Mouse (Mus musculus): ENCODE data around the gene Prss37. TPM values are rescaled to one million over a fixed set of nuclear protein-coding genes. Genes with fewer than 3 reads are reported as not detected.

Gene Prss37
- polyA plus RNA-seq (2015; fragmentation: Nextera tagmentation; extraction: Ambion mirVana): not detected in 2 replicates

DNA sequence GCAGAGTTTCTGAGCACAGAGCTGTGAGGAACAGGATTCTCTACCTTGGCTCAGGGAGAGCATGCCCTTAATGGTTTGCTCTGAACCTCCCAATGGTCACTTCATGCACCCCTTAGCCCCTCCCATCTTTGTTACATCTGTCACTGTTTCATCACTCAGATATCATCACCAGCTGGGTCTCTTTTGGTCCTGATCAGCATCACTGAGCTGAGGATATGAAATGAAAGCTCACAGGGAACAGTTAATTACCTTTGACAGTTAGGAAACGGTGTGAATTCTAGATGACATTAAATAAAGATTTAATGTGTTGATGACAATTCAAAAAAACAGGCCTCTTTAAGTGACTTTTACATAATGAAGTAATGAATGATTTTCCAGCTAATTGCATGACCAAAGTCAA lies at the start of gene Prss37:
Gene Prss37, minus strand, starts transcription at position 101 of the 400 bp plus-strand sequence.
- H3K4me1 ChIP-seq (ENCODE audit: control insufficient read depth, insufficient read depth, low read depth, low read length): no peaks in the 10 kb centered on the region
- H3K9ac ChIP-seq (ENCODE audit: low read depth, low read length): no peak within 1 kb of the TSS
- WGBS: 70% methylated on average over 1 of the region's 1 CpGs
- H3K4me3 ChIP-seq (ENCODE audit: low read length): no peak within 1 kb of the TSS
- H3K36me3 ChIP-seq (ENCODE audit: control insufficient read depth, insufficient read depth, low read length): no peaks in the 10 kb centered on the region
- H3K27me3 ChIP-seq (replicated peaks; ENCODE audit: control insufficient read depth, insufficient read depth, low read length): no peaks in the 10 kb centered on the region
- H3K27ac ChIP-seq (ENCODE audit: low read depth, low read length): no peak within 1 kb of the TSS
- H3K9me3 ChIP-seq (ENCODE audit: control insufficient read depth, low read length): no peaks in the 10 kb centered on the region
- H3K4me2 ChIP-seq (ENCODE audit: low read length): no peak within 1 kb of the TSS
- no peak for ATAC-seq

- no peak within 1 kb of the TSS for H3K4me3 ChIP-seq (ENCODE audit: low read length)
- H3K27ac ChIP-seq (ENCODE audit: low read depth, low read length): no peak within 1 kb of the TSS
- no peak for ATAC-seq
- no peak within 1 kb of the TSS for H3K9ac ChIP-seq (ENCODE audit: low read depth, low read length)
- H3K27me3 ChIP-seq (replicated peaks; ENCODE audit: control insufficient read depth, insufficient read depth, low read length): no peaks in the 10 kb centered on the region
- H3K9me3 ChIP-seq (ENCODE audit: control insufficient read depth, low read length): no peaks in the 10 kb centered on the region
- 73% methylated on average over 2 of the region's 2 CpGs for WGBS
- H3K36me3 ChIP-seq (ENCODE audit: control insufficient read depth, insufficient read depth, low read length): no peaks in the 10 kb centered on the region
- no peak within 1 kb of the TSS for H3K4me2 ChIP-seq (ENCODE audit: low read length)
- no peaks in the 10 kb centered on the region for H3K4me1 ChIP-seq (ENCODE audit: control insufficient read depth, insufficient read depth, low read depth, low read length)
These were observed 35.6 kb upstream of the Prss37 start, which contains the start of gene Olfr461 for GRCm38 (mm10) chr6:40554950-40555349. Olfr461 (minus strand) TSS chr6:40555050.

GRCm38 (mm10) chr6:40544690-40545089 lies 25.4 kb upstream of the Prss37 start:
- Histone ChIP-seq H3K36me3 (ENCODE audit: control insufficient read depth, insufficient read depth, low read length) (no peaks in the 10 kb centered on the region), H3K4me3 (ENCODE audit: low read length) (no peak overlapping the region), H3K9me3 (ENCODE audit: control insufficient read depth, low read length) (no peaks in the 10 kb centered on the region), H3K27ac (ENCODE audit: low read depth, low read length) (no peak overlapping the region), H3K27me3 (replicated peaks; ENCODE audit: control insufficient read depth, insufficient read depth, low read length) (no peaks in the 10 kb centered on the region), H3K9ac (ENCODE audit: low read depth, low read length) (no peak overlapping the region), H3K4me2 (ENCODE audit: low read length) (no peak overlapping the region), H3K4me1 (ENCODE audit: control insufficient read depth, insufficient read depth, low read depth, low read length) (no peaks in the 10 kb centered on the region)
- no peak for ATAC-seq
- WGBS: 81% methylated on average over 10 of the region's 10 CpGs

DNA sequence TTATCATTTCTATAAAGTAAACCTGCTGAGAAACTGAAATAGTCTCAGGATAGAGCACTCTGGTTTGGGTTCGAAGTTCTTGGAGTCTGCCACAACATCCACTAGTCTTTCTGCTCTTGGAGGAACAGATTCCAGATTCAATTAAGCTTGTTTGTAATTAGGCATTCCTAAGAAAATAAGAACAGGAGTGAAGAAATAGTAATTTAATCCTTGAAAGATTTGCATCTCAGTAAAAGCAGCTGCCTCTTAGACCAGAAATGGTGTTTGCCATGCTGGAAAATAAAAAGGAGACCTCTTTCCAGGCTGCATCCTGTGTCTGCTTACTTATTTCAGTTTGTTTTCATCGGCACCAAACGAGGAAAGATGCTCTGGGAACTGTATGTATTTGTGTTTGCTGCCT lies 26.1 kb downstream of the Prss37 start, which contains the start of gene Tas2r108:
Gene Tas2r108, plus strand, starts transcription at position 301 of the 400 bp plus-strand sequence.
- Histone ChIP-seq H3K4me1 (ENCODE audit: control insufficient read depth, insufficient read depth, low read depth, low read length) (no peaks in the 10 kb centered on the region), H3K27me3 (replicated peaks; ENCODE audit: control insufficient read depth, insufficient read depth, low read length) (no peaks in the 10 kb centered on the region)
- WGBS: 92% methylated on average over 3 of the region's 3 CpGs

GRCm38 (mm10) chr6:40490933-40491332 lies 28.4 kb downstream of the Prss37 start, which contains the start of gene Tas2r137:
Tas2r137 (plus strand) TSS chr6:40491233.
- H3K4me3 ChIP-seq (ENCODE audit: low read length): no peak within 1 kb of the TSS
- no peak for ATAC-seq
- no peaks in the 10 kb centered on the region for H3K27me3 ChIP-seq (replicated peaks; ENCODE audit: control insufficient read depth, insufficient read depth, low read length)
- H3K27ac ChIP-seq (ENCODE audit: low read depth, low read length): no peak within 1 kb of the TSS
- H3K9ac ChIP-seq (ENCODE audit: low read depth, low read length): no peak within 1 kb of the TSS
- H3K9me3 ChIP-seq (ENCODE audit: control insufficient read depth, low read length): no peaks in the 10 kb centered on the region
- H3K36me3 ChIP-seq (ENCODE audit: control insufficient read depth, insufficient read depth, low read length): no peaks in the 10 kb centered on the region
- no peak within 1 kb of the TSS for H3K4me2 ChIP-seq (ENCODE audit: low read length)
- H3K4me1 ChIP-seq (ENCODE audit: control insufficient read depth, insufficient read depth, low read depth, low read length): no peaks in the 10 kb centered on the region

More for the DNA sequence above, 26.1 kb downstream of the Prss37 start, which contains the start of gene Tas2r108:
- H3K27ac ChIP-seq (ENCODE audit: low read depth, low read length): no peak within 1 kb of the TSS
- H3K4me3 ChIP-seq (ENCODE audit: low read length): no peak within 1 kb of the TSS
- no peak for ATAC-seq
- H3K9me3 ChIP-seq (ENCODE audit: control insufficient read depth, low read length): no peaks in the 10 kb centered on the region
- H3K36me3 ChIP-seq (ENCODE audit: control insufficient read depth, insufficient read depth, low read length): no peaks in the 10 kb centered on the region
- no peak within 1 kb of the TSS for H3K4me2 ChIP-seq (ENCODE audit: low read length)
- no peak within 1 kb of the TSS for H3K9ac ChIP-seq (ENCODE audit: low read depth, low read length)

- WGBS: 89% methylated on average over 5 of the region's 5 CpGs
- ATAC-seq: no peak
- peaks cover 34% of the 10 kb centered on the region for H3K36me3 ChIP-seq (ENCODE audit: control insufficient read depth, insufficient read depth, low read length)
- no peaks in the 10 kb centered on the region for H3K4me1 ChIP-seq (ENCODE audit: control insufficient read depth, insufficient read depth, low read depth, low read length)
- no peak overlapping the region for H3K27ac ChIP-seq (ENCODE audit: low read depth, low read length)
- no peaks in the 10 kb centered on the region for H3K9me3 ChIP-seq (ENCODE audit: control insufficient read depth, low read length)
- H3K4me2 ChIP-seq (ENCODE audit: low read length): no peak overlapping the region
- no peaks in the 10 kb centered on the region for H3K27me3 ChIP-seq (replicated peaks; ENCODE audit: control insufficient read depth, insufficient read depth, low read length)
- no peak overlapping the region for H3K9ac ChIP-seq (ENCODE audit: low read depth, low read length)
- no peak overlapping the region for H3K4me3 ChIP-seq (ENCODE audit: low read length)
These were observed 37.0 kb downstream of the Prss37 start for GRCm38 (mm10) chr6:40482318-40482717.

- Histone ChIP-seq H3K27ac (ENCODE audit: low read depth, low read length) (no peak overlapping the region), H3K4me2 (ENCODE audit: low read length) (no peak overlapping the region), H3K27me3 (replicated peaks; ENCODE audit: control insufficient read depth, insufficient read depth, low read length) (no peaks in the 10 kb centered on the region), H3K4me1 (ENCODE audit: control insufficient read depth, insufficient read depth, low read depth, low read length) (no peaks in the 10 kb centered on the region), H3K36me3 (ENCODE audit: control insufficient read depth, insufficient read depth, low read length) (peaks cover 52% of the 10 kb centered on the region), H3K4me3 (ENCODE audit: low read length) (no peak overlapping the region), H3K9me3 (ENCODE audit: control insufficient read depth, low read length) (no peaks in the 10 kb centered on the region), H3K9ac (ENCODE audit: low read depth, low read length) (no peak overlapping the region)
- no peak for ATAC-seq
- 83% methylated on average over 1 of the region's 1 CpGs for WGBS
These were observed 39.6 kb downstream of the Prss37 start for GRCm38 (mm10) chr6:40479705-40480104.

GRCm38 (mm10) chr6:40476132-40476531 lies 43.2 kb downstream of the Prss37 start:
- WGBS: 90% methylated on average over 4 of the region's 4 CpGs
- H3K27ac ChIP-seq (ENCODE audit: low read depth, low read length): no peak overlapping the region
- no peak overlapping the region for H3K9ac ChIP-seq (ENCODE audit: low read depth, low read length)
- H3K4me2 ChIP-seq (ENCODE audit: low read length): no peak overlapping the region
- no peak overlapping the region for H3K4me3 ChIP-seq (ENCODE audit: low read length)
- peaks cover 45% of the 10 kb centered on the region for H3K36me3 ChIP-seq (ENCODE audit: control insufficient read depth, insufficient read depth, low read length)
- H3K9me3 ChIP-seq (ENCODE audit: control insufficient read depth, low read length): no peaks in the 10 kb centered on the region
- no peak for ATAC-seq
- no peaks in the 10 kb centered on the region for H3K27me3 ChIP-seq (replicated peaks; ENCODE audit: control insufficient read depth, insufficient read depth, low read length)
- peaks cover 7% of the 10 kb centered on the region for H3K4me1 ChIP-seq (ENCODE audit: control insufficient read depth, insufficient read depth, low read depth, low read length)

GRCm38 (mm10) chr6:40471720-40472010 lies 47.6 kb downstream of the Prss37 start:
- H3K36me3 ChIP-seq (ENCODE audit: control insufficient read depth, insufficient read depth, low read length): peaks cover 26% of the 10 kb centered on the region
- ATAC-seq: peak; percentile 9; the same call in 1 of the 2 replicates

More at GRCm38 (mm10) chr6:40471720-40472010, 47.6 kb downstream of the Prss37 start:
- Histone ChIP-seq H3K9me3 (ENCODE audit: control insufficient read depth, low read length) (no peaks in the 10 kb centered on the region), H3K9ac (ENCODE audit: low read depth, low read length) (peak overlapping the region; percentile 87), H3K27me3 (replicated peaks; ENCODE audit: control insufficient read depth, insufficient read depth, low read length) (no peaks in the 10 kb centered on the region), H3K4me2 (ENCODE audit: low read length) (peak overlapping the region; percentile 79), H3K4me1 (ENCODE audit: control insufficient read depth, insufficient read depth, low read depth, low read length) (peaks cover 7% of the 10 kb centered on the region), H3K4me3 (ENCODE audit: low read length) (peak overlapping the region; percentile 87), H3K27ac (ENCODE audit: low read depth, low read length) (peak overlapping the region; percentile 95)
- WGBS: 2% methylated on average over 7 of the region's 7 CpGs
